Mouse (Mus musculus) midbrain, embryonic 13.5 days (tissue): ENCODE measurements around the gene Rps6kb2. TPM values are rescaled to one million over a fixed set of nuclear protein-coding genes. Genes with fewer than 3 reads are reported as not detected.
A peak's percentile ranks its signal among the peaks of the same experiment; 100 is the strongest.

Experiments used
- ATAC-seq: fragments of 200-750 bp; cut with Nextera tagmentation; 2 replicates; pipeline ENCODE4 v1.8.0; 2017; ENCODE audit warnings: mild to moderate bottlenecking, moderate TSS enrichment, moderate library complexity
- H3K27ac ChIP-seq: fragments of 300-500 bp; sonication (generic); 2 replicates; pipeline ENCODE4 v1.5.1; 2015; ENCODE audit warnings: inconsistent platforms, mild to moderate bottlenecking, moderate library complexity
- H3K27me3 ChIP-seq: fragments of 300-500 bp; sonication (generic); 2 replicates; pipeline ENCODE4 v1.6.1; 2015; ENCODE audit warnings: mild to moderate bottlenecking, inconsistent platforms
- H3K36me3 ChIP-seq: fragments of 300-500 bp; sonication (generic); 2 replicates; pipeline ENCODE4 v1.6.1; 2015; ENCODE audit warnings: mild to moderate bottlenecking, inconsistent platforms
- H3K4me1 ChIP-seq: fragments of 300-500 bp; sonication (generic); replicated peaks from 2 replicates; pipeline ENCODE4 v1.6.1; 2015; ENCODE audit warnings: inconsistent platforms
- H3K4me2 ChIP-seq: fragments of 300-500 bp; sonication (generic); replicated peaks from 2 replicates; pipeline ENCODE4 v1.6.1; 2015; ENCODE audit warnings: moderate library complexity, mild to moderate bottlenecking, inconsistent platforms
- H3K4me3 ChIP-seq: fragments of 300-500 bp; sonication (generic); replicated peaks from 2 replicates; pipeline ENCODE4 v1.5.1; 2015; ENCODE audit warnings: mild to moderate bottlenecking, inconsistent platforms
- H3K9ac ChIP-seq: fragments of 300-500 bp; sonication (generic); replicated peaks from 2 replicates; pipeline ENCODE4 v1.6.1; 2015; ENCODE audit warnings: mild to moderate bottlenecking, inconsistent platforms
- H3K9me3 ChIP-seq: fragments of 300-500 bp; sonication (generic); 2 replicates; pipeline ENCODE4 v1.6.1; 2016; ENCODE audit warnings: mild to moderate bottlenecking, inconsistent platforms
- WGBS: fragments of 180-500 bp; shearing (Covaris S2); methylation state at CpG from one replicate; pipeline ENCODE4 v1.1.7; 2015; 5-methylcytosine and 5-hydroxymethylcytosine counted together
- polyA plus RNA-seq: library from polyadenylated mRNA; unstranded; fragments of >200 nt; fragmentation: Nextera tagmentation; extraction: Ambion mirVana; gene quantifications from 2 replicates; pipeline ENCODE4 v1.2.1, GENCODE M21; 2015

Gene Rps6kb2
- 60.5 and 62.9 TPM in 2 replicates for polyA plus RNA-seq

DNA sequence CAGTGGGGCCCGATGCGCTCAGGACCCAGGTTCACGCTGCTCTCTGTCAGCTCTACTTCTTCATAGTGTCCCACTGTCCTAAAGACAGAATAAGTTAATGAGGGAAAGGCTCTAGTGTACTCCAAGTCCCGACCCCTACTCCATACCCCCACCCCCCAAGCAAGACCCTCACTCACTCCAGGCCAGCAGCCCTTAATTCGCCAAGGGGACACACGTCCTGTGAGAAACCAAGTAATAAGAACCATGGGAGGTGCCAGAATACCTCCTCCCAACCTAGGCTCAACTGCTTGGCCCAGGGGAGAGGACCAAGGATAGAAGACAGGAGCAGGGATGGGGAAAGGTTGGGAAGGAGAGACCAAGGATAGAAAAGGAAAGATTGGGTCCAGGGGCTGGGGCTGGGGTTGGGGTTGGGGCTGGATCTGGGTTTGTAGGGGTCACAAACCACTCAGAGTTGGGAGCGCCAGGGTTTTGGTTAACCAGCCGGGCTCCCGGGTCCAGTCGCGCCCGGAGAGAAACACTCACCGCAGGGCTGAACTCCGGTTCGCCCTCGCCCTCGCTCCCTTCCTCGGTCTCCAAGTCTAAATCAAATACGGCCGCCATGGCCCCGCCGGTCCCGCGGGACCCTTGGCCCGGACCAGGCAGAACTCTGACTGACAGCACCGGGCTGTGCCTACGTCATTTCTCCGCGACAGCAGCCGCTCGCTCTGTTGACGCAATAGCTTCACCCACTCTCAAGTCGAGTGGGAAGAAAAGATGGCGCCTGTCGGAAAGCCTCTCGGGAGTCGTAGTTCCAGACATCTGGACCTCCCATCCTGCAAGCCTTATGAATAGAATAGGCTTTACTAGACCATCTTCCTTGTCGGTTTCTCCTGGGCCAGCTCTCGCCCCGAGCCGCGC is at the start of gene Rps6kb2:
TSS of gene Rps6kb2 (minus strand) at position 709 of the 897 bp plus-strand sequence.
- Histone ChIP-seq H3K4me2 (peak within 1 kb of the TSS; percentile 93), H3K4me1 (peaks cover 20% of the 10 kb centered on the region), H3K4me3 (peak within 1 kb of the TSS; percentile 68), H3K27ac (peak within 1 kb of the TSS; percentile 86), H3K9ac (peak within 1 kb of the TSS; percentile 84), H3K27me3 (no peaks in the 10 kb centered on the region), H3K9me3 (no peaks in the 10 kb centered on the region), H3K36me3 (peaks cover 34% of the 10 kb centered on the region)
- 7% methylated on average over 42 of the region's 42 CpGs for WGBS
- ATAC-seq = peak; percentile 90

DNA sequence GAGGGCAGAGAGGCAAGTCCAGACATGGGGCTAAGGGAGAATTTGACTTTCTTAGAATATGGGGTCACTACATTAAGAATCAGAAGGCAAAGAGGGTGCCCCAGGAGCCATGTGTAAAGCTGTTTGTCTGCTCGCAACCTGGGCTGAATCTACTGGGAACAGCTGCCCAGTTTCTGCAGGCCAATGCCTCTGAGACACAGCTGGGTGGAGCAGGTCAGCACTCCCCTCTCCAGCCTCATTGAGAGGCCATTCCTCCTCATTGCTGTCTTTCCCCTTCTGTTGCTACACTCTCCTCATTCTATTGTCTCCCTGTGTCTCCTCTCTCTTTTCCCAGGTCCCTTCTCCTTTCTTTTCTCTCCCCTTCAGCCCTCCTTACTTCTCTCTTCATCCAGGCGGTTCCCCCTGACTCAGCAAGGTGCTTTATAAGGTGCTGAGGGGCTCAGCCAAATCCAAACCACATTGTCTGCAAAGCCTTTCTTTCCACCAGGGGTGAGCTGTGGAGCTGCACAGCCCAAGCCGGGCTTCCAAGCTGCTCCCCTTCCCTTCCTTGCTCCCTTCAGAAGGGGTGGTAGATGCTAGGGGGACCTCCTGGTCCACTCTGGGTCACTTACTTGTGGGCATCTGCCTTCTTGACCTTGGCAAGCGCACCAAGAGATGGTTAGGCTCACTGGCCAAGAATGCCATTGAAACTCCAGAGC is 48.9 kb upstream of the Rps6kb2 start:
- no peak overlapping the region for H3K27ac ChIP-seq
- no peaks in the 10 kb centered on the region for H3K9me3 ChIP-seq
- H3K36me3 ChIP-seq = no peaks in the 10 kb centered on the region
- no peak for ATAC-seq
- H3K27me3 ChIP-seq = peaks cover 62% of the 10 kb centered on the region
- H3K9ac ChIP-seq = no peak overlapping the region
- no peak overlapping the region for H3K4me2 ChIP-seq
- H3K4me3 ChIP-seq = no peak overlapping the region
- H3K4me1 ChIP-seq = peaks cover 41% of the 10 kb centered on the region
- 29% methylated on average over 4 of the region's 4 CpGs for WGBS

DNA sequence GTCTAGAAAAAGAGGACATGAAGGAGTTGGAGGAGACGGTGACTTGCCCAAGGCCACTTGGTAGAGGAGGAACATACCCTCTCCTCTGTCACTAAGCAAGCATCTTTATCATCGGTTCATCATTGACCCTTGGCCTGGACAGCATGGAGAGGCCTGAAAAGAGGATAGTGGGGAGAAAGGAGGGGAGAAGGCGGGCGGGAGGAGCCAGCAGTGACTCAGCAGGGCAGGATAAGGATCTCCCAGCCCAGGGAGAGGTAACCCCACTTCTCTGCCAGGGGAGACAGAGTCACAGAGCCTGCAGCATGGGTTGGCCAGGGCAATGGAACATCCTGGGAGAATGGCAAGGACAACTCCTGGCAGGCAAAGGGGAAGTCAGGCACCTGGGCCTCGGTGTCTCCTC is 45.4 kb upstream of the Rps6kb2 start:
- WGBS = 67% methylated on average over 5 of the region's 5 CpGs

DNA sequence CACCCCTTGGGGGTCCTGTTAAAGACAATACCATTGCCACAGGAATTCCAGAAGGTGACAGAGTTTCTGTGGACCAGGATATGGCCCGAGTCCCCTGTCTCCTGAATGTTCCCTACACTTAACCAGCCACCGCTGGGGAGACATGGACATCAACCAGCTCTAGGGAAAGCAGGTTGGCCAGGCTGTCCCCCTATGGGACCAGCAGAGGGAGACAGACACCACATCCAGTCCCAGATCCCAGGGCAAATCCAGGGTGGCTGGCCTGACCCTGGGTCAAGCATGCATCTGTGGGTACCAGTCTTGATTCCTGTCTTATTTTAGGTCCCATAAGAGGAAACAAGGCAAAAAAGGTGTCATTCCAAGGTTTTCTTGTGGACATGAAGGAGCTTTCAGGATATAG is 43.8 kb upstream of the Rps6kb2 start:
- peak; percentile 29; the same call in 1 of the 2 replicates for ATAC-seq
- Histone ChIP-seq H3K4me1 (peaks cover 6% of the 10 kb centered on the region), H3K36me3 (no peaks in the 10 kb centered on the region), H3K27me3 (peaks cover 40% of the 10 kb centered on the region), H3K9me3 (no peaks in the 10 kb centered on the region), H3K9ac (no peak overlapping the region), H3K4me3 (no peak overlapping the region), H3K4me2 (no peak overlapping the region), H3K27ac (no peak overlapping the region)
- WGBS = 2% methylated on average over 2 of the region's 2 CpGs

More for the DNA sequence above, 45.4 kb upstream of the Rps6kb2 start:
- no peak overlapping the region for H3K9ac ChIP-seq
- H3K36me3 ChIP-seq = no peaks in the 10 kb centered on the region
- no peak for ATAC-seq
- H3K27me3 ChIP-seq = peaks cover 49% of the 10 kb centered on the region
- peaks cover 12% of the 10 kb centered on the region for H3K4me1 ChIP-seq
- H3K27ac ChIP-seq = no peak overlapping the region
- no peaks in the 10 kb centered on the region for H3K9me3 ChIP-seq
- H3K4me3 ChIP-seq = no peak overlapping the region
- H3K4me2 ChIP-seq = no peak overlapping the region

DNA sequence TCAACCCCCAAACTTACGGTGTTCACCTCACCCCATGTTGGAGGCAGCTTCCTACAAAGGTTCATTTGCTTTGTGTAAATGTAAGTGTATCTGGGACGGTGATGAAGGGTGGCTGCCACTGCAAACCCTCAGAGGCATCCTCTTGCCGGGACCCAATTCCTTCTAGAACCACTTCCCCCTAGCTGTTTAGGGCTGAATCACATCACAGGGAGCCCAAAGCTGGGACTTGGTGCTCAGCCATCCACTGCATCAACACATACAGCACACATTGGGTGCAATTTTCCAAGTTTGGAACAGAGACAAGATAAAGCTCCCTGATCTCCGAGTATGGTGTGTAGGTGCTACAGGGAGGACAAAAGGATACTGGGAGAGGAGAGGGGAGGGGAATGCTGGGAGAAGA is 41.7 kb upstream of the Rps6kb2 start:
- peaks cover 28% of the 10 kb centered on the region for H3K27me3 ChIP-seq
- peaks cover 22% of the 10 kb centered on the region for H3K4me1 ChIP-seq
- no peak overlapping the region for H3K4me2 ChIP-seq
- no peak overlapping the region for H3K4me3 ChIP-seq
- no peak for ATAC-seq
- H3K9ac ChIP-seq = no peak overlapping the region
- no peak overlapping the region for H3K27ac ChIP-seq
- 68% methylated on average over 4 of the region's 4 CpGs for WGBS
- no peaks in the 10 kb centered on the region for H3K9me3 ChIP-seq
- H3K36me3 ChIP-seq = no peaks in the 10 kb centered on the region

DNA sequence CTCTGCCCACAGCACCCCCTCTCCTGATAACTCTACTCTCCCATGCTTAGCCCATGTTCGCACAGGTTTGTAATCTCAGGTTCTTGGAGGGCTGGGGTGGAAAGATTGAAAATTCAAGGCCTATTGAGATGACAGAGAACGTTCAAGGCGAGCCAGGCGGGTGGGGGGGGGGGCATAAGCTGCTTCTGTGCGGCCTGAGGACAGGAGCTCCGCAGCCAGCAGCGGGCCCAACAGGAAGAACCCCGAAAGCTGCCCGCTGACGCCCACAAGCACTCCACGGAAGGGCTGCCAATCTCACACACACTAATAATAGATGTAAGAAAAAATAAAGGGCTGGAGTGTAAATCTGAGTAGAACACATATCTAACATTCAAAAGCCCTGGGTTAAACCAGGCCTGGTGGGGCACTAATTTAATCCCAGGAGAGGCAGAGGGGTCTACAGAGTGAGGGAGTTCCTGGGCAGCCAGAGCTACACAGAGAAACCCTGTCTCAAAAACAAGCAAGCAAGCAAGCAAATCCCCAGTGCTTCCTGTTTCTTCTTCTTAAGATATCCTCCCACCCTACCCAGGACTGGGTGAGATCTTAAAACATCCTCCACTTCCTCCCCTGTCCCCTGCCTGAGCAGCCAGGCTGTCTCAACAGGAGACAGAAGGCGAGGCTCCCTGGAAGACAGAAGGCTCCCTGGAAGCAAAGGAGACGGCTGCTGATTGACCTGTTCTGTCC is 40.6 kb upstream of the Rps6kb2 start:
- Histone ChIP-seq H3K27ac (no peak overlapping the region), H3K4me2 (no peak overlapping the region), H3K4me3 (no peak overlapping the region), H3K9ac (no peak overlapping the region), H3K36me3 (peaks cover 6% of the 10 kb centered on the region; the same call in 1 of the 2 replicates), H3K4me1 (peaks cover 23% of the 10 kb centered on the region), H3K9me3 (no peaks in the 10 kb centered on the region), H3K27me3 (peaks cover 28% of the 10 kb centered on the region)
- 62% methylated on average over 13 of the region's 13 CpGs for WGBS
- no peak for ATAC-seq

DNA sequence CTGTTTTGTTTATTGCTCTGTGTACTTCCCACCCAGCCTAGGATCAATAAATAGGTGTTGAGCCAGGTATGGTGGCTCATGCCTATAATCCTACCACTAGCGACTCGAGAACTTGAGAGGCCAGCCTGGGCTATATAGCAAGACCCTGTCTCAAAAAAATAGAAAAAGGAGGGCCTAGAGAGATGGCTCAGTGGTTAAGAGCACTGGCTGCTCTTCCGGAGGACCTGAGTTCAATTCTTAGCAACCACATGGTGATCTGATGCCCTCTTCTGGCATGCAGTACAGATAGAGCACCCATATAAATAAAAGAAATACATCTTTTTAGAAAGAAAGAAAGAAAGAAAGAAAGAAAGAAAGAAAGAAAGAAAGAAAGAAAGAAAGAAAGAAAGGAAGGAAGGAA is 40.0 kb upstream of the Rps6kb2 start:
- Histone ChIP-seq H3K9me3 (no peaks in the 10 kb centered on the region), H3K4me1 (peaks cover 23% of the 10 kb centered on the region), H3K36me3 (peaks cover 6% of the 10 kb centered on the region; the same call in 1 of the 2 replicates), H3K4me3 (no peak overlapping the region), H3K27ac (no peak overlapping the region), H3K4me2 (no peak overlapping the region), H3K9ac (no peak overlapping the region), H3K27me3 (peaks cover 28% of the 10 kb centered on the region)
- no peak for ATAC-seq
- WGBS = 74% methylated on average over 3 of the region's 3 CpGs

DNA sequence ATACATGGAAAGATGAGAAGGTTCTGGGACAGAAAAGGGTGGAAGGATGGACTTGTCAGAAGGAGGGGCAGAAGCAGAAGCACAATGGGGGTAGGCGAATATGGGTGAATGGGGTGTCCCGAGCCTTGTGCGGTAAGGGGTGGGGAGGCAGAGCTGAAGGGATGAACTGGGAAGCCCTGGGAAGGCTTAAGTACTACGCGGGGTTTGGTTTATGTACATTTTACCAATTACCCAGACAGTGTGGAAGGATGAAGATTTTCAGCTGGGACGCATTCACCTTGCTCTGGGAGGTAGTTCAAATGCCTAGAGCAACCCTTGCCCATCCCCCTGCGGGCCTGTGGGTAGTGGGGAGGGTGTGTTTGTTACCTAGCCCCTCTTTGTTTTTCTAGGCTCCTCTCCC is 39.0 kb upstream of the Rps6kb2 start:
- peak overlapping the region; percentile 59 for H3K9ac ChIP-seq
- peak overlapping the region; percentile 62 for H3K4me3 ChIP-seq
- H3K36me3 ChIP-seq = peaks cover 14% of the 10 kb centered on the region
- peaks cover 23% of the 10 kb centered on the region for H3K4me1 ChIP-seq
- peak; percentile 37; the same call in 1 of the 2 replicates for ATAC-seq
- peak overlapping the region; percentile 90 for H3K4me2 ChIP-seq
- peaks cover 28% of the 10 kb centered on the region for H3K27me3 ChIP-seq
- no peaks in the 10 kb centered on the region for H3K9me3 ChIP-seq
- H3K27ac ChIP-seq = no peak overlapping the region
- 31% methylated on average over 7 of the region's 7 CpGs for WGBS

DNA sequence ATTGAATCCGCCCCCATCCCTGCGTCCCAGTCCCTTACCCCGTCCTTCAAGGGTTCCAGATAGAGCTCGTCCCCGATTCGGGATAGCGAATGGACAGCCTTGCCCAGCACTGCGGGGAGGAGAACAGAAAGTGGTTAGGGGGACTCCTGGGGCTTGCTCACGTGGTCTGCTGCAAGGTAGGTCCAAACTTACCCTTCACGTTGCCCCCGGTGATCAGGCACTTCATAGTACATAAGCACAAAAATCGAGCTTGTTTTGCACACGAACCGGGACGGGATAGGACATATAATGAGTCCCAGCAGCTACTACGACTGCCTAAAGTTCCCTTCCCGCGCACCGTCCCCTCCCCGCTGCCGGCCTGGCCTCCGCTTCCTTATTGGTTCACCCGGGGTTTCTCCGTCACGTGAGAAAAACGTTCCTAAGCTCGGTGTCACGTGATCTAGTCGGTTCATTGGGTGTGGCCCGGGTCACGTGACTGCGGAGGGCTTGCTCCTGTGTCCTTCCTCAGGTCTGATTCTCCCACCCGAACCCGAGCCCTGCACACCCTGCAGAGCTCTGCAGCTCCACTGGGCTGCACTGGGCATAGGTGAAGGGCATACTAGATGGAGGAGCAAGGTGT is 38.2 kb upstream of the Rps6kb2 start, which contains the start of gene Rad9a:
TSS of gene Rad9a (minus strand) at position 372 of the 619 bp plus-strand sequence.
- Histone ChIP-seq H3K4me2 (peak within 1 kb of the TSS; percentile 90), H3K4me3 (peak within 1 kb of the TSS; percentile 62), H3K36me3 (peaks cover 21% of the 10 kb centered on the region), H3K9ac (peak within 1 kb of the TSS; percentile 76), H3K9me3 (no peaks in the 10 kb centered on the region), H3K4me1 (peaks cover 23% of the 10 kb centered on the region), H3K27me3 (peaks cover 26% of the 10 kb centered on the region), H3K27ac (peak within 1 kb of the TSS; percentile 28; the same call in 1 of the 2 replicates)
- WGBS = under 1% methylated on average over 34 of the region's 34 CpGs
- ATAC-seq = peak; percentile 87

DNA sequence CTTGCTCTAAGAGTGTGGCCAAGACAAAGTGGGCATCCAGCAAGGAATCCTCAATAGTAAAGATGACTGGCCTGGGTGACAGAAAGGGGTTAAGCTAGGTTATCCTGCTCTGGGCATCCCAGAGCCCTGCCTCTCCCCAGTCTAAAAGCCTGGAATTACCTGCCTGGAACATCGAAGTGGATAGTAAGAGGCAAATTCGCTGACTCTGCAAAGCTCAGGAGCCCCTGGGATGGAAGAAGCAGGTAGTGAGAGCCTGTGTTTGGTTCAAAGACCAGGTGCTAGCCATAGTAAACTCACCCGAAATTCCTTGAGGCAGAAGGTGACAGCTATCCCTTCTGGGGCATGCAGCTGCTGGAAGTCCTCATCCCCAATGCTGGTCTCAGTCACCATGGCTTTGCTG is 34.0 kb upstream of the Rps6kb2 start:
- no peak overlapping the region for H3K4me3 ChIP-seq
- H3K9me3 ChIP-seq = no peaks in the 10 kb centered on the region
- no peaks in the 10 kb centered on the region for H3K27me3 ChIP-seq
- peaks cover 53% of the 10 kb centered on the region for H3K36me3 ChIP-seq
- ATAC-seq = no peak
- H3K4me2 ChIP-seq = no peak overlapping the region
- 75% methylated on average over 3 of the region's 3 CpGs for WGBS
- no peak overlapping the region for H3K9ac ChIP-seq
- H3K27ac ChIP-seq = no peak overlapping the region
- H3K4me1 ChIP-seq = peaks cover 39% of the 10 kb centered on the region

DNA sequence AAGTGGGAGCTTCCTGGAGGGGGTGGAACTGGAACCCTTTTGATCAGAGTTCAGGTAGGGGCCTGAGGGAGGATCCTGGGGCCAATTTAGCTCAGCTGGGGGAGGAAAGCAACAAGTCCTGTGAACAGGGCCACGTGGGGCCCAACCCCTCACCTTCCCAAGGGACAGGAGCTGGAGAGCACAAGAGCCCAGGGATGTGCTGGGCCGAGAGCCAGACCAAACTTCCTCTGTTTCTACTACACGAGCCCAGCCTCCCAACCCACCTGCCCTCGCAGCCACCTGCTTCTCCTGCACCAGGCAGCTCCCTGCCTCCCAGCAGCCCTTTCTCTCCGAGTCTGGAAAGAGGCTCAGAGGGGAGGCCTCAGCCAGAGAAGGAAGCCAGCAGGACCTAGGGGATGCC is 33.4 kb upstream of the Rps6kb2 start:
- WGBS = 67% methylated on average over 5 of the region's 5 CpGs
- Histone ChIP-seq H3K9ac (no peak overlapping the region), H3K36me3 (peaks cover 53% of the 10 kb centered on the region), H3K27ac (no peak overlapping the region), H3K4me2 (no peak overlapping the region), H3K4me1 (peaks cover 34% of the 10 kb centered on the region), H3K27me3 (no peaks in the 10 kb centered on the region), H3K9me3 (no peaks in the 10 kb centered on the region), H3K4me3 (no peak overlapping the region)
- ATAC-seq = no peak
